Mouse (Mus musculus) forebrain, embryonic 12.5 days (tissue): ENCODE measurements around the gene Mrc1. TPM values are rescaled to one million over a fixed set of nuclear protein-coding genes. Genes with fewer than 3 reads are reported as not detected.

Experiments used
- ATAC-seq: fragments of 200-750 bp; cut with Nextera tagmentation; 2 replicates; pipeline ENCODE4 v1.8.0; 2017; ENCODE audit warnings: moderate TSS enrichment; ENCODE audit not compliant: low FRiP score
- H3K27ac ChIP-seq: fragments of 300-500 bp; sonication (generic); 2 replicates; pipeline ENCODE4 v1.5.1; 2016; ENCODE audit warnings: mild to moderate bottlenecking
- H3K27me3 ChIP-seq: fragments of 300-500 bp; sonication (generic); 2 replicates; pipeline ENCODE4 v1.6.1; 2016; ENCODE audit warnings: mild to moderate bottlenecking
- H3K36me3 ChIP-seq: fragments of 300-500 bp; sonication (generic); replicated peaks from 2 replicates; pipeline ENCODE4 v1.6.1; 2016; ENCODE audit warnings: mild to moderate bottlenecking
- H3K4me1 ChIP-seq: fragments of 300-500 bp; sonication (generic); 2 replicates; pipeline ENCODE4 v1.6.1; 2016
- H3K4me2 ChIP-seq: fragments of 300-500 bp; sonication (generic); 2 replicates; pipeline ENCODE4 v1.6.1; 2016; ENCODE audit warnings: mild to moderate bottlenecking, moderate library complexity
- H3K4me3 ChIP-seq: fragments of 300-500 bp; sonication (generic); replicated peaks from 2 replicates; pipeline ENCODE4 v1.5.1; 2016; ENCODE audit warnings: mild to moderate bottlenecking
- H3K9ac ChIP-seq: fragments of 300-500 bp; sonication (generic); 2 replicates; pipeline ENCODE4 v1.6.1; 2016; ENCODE audit warnings: mild to moderate bottlenecking
- H3K9me3 ChIP-seq: fragments of 300-500 bp; sonication (generic); 2 replicates; pipeline ENCODE4 v1.6.1; 2016
- whole genome bisulfite sequencing: fragments of 180-500 bp; shearing (Covaris S2); methylation state at CpG from one replicate; pipeline ENCODE4 v1.1.7; 2016; 5-methylcytosine and 5-hydroxymethylcytosine counted together
- polyA plus RNA-seq: library from polyadenylated mRNA; unstranded; fragments of >200 nt; fragmentation: Nextera tagmentation; extraction: Ambion mirVana; gene quantifications from 2 replicates; pipeline ENCODE4 v1.2.1, GENCODE M21; 2016

Gene Mrc1
- polyA plus RNA-seq, 1 experiment from 2014 or later = 3.2 TPM

DNA sequence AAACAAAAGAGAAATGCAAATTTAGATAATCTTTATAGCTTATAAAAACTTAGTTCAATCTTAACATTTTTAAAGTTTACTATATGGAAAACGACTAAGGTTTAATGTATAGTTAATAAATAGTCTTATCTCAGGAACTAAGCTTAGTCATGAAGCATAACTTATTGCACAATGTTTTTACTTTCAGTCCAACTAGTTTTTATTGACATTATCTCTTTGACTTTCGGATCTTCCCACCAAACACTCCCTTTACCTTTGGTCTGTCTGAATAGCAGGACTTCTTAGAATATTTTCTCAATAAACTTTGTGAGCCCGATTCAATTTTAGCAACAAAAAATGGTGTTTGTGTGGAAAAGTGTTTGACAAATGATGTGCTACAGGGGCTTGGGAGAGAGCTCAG is 12.5 kb upstream of the Mrc1 start:
- no peaks in the 10 kb centered on the region for H3K36me3 ChIP-seq
- H3K9me3 ChIP-seq = no peaks in the 10 kb centered on the region
- H3K9ac ChIP-seq = no peak overlapping the region
- WGBS = 91% methylated on average over 3 of the region's 3 CpGs
- no peak overlapping the region for H3K4me3 ChIP-seq
- H3K4me2 ChIP-seq = no peak overlapping the region
- H3K27ac ChIP-seq = no peak overlapping the region
- 0 out of 2 replicates have a peak, but pooled peaks cover 5% of the 10 kb centered on the region for H3K4me1 ChIP-seq
- H3K27me3 ChIP-seq = no peaks in the 10 kb centered on the region
- ATAC-seq = no peak

DNA sequence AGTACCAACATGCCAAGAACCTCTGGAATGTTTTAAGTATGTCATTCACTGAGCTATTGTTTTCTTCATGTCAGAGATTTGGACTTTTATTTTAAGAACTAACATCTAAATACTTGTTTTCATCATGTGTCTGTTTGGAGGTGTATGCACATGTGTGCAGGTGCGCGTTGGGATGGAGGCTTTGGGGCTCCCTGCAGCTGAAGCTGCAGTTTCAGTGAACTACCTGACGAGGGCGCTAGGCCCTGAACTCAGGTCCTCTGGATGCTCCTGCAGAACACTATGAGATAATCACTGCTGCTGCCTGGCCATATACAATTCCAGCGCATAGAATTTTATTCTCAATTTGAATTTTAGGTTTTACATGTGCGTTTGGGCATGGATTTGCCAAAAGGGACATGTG is 11.1 kb upstream of the Mrc1 start:
- 0 out of 2 replicates have a peak, but pooled peaks cover 5% of the 10 kb centered on the region for H3K4me1 ChIP-seq
- WGBS = 83% methylated on average over 6 of the region's 6 CpGs
- H3K9ac ChIP-seq = no peak overlapping the region
- no peaks in the 10 kb centered on the region for H3K9me3 ChIP-seq
- no peaks in the 10 kb centered on the region for H3K36me3 ChIP-seq
- no peak for ATAC-seq
- no peaks in the 10 kb centered on the region for H3K27me3 ChIP-seq
- H3K27ac ChIP-seq = no peak overlapping the region
- no peak overlapping the region for H3K4me3 ChIP-seq
- no peak overlapping the region for H3K4me2 ChIP-seq

GRCm38 (mm10) chr2:14224387-14224786 is 4.8 kb upstream of the Mrc1 start:
- no peaks in the 10 kb centered on the region for H3K36me3 ChIP-seq
- 76% methylated on average over 3 of the region's 4 CpGs for WGBS
- no peak overlapping the region for H3K27ac ChIP-seq
- H3K9ac ChIP-seq = no peak overlapping the region
- no peak for ATAC-seq
- no peak overlapping the region for H3K4me2 ChIP-seq
- H3K9me3 ChIP-seq = no peaks in the 10 kb centered on the region
- H3K4me1 ChIP-seq = no peaks in the 10 kb centered on the region
- H3K4me3 ChIP-seq = no peak overlapping the region
- H3K27me3 ChIP-seq = no peaks in the 10 kb centered on the region

GRCm38 (mm10) chr2:14228495-14228894 is 697 bp upstream of the Mrc1 start:
- H3K27me3 ChIP-seq = no peaks in the 10 kb centered on the region
- no peak for ATAC-seq
- H3K36me3 ChIP-seq = no peaks in the 10 kb centered on the region
- no peak overlapping the region for H3K4me3 ChIP-seq
- WGBS = 80% methylated on average over 6 of the region's 6 CpGs
- no peak overlapping the region for H3K9ac ChIP-seq
- no peaks in the 10 kb centered on the region for H3K9me3 ChIP-seq
- H3K4me1 ChIP-seq = no peaks in the 10 kb centered on the region
- no peak overlapping the region for H3K4me2 ChIP-seq
- no peak overlapping the region for H3K27ac ChIP-seq

- no peak overlapping the region for H3K4me3 ChIP-seq
- H3K4me2 ChIP-seq = no peak overlapping the region
- ATAC-seq = no peak
- H3K9ac ChIP-seq = no peak overlapping the region
- H3K27me3 ChIP-seq = no peaks in the 10 kb centered on the region
- no peaks in the 10 kb centered on the region for H3K36me3 ChIP-seq
- no peaks in the 10 kb centered on the region for H3K4me1 ChIP-seq
- H3K9me3 ChIP-seq = no peaks in the 10 kb centered on the region
- H3K27ac ChIP-seq = no peak overlapping the region
- 91% methylated on average over 14 of the region's 14 CpGs for WGBS
Measured at GRCm38 (mm10) chr2:14229979-14230378, 787 bp downstream of the Mrc1 start.

DNA sequence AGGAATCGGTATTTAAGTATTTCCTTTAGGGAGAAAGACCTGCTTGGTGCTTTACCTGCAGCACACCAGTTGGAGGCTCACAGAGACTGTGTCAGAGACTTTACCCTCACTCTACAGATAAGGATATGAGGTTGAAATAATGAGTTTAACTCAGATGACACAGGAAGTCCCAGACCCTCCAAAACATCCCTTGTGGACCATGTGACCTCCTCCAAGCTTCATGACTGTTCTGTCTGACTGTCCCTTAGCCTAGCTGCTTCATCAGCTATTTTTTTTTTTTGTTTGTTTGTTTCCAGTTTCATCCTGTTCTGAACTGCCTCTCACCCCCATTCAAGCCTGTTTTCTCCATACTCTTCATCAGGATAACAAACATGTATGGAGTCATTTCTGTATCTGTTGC is 3.7 kb downstream of the Mrc1 start:
- 91% methylated on average over 1 of the region's 1 CpGs for WGBS
- Histone ChIP-seq H3K27me3 (no peaks in the 10 kb centered on the region), H3K27ac (no peak overlapping the region), H3K4me1 (no peaks in the 10 kb centered on the region), H3K36me3 (no peaks in the 10 kb centered on the region), H3K4me3 (no peak overlapping the region), H3K9ac (no peak overlapping the region), H3K9me3 (no peaks in the 10 kb centered on the region), H3K4me2 (no peak overlapping the region)
- ATAC-seq = no peak

- no peaks in the 10 kb centered on the region for H3K4me1 ChIP-seq
- H3K27ac ChIP-seq = no peak overlapping the region
- H3K27me3 ChIP-seq = no peaks in the 10 kb centered on the region
- H3K4me3 ChIP-seq = no peak overlapping the region
- H3K4me2 ChIP-seq = no peak overlapping the region
- 82% methylated on average over 2 of the region's 2 CpGs for WGBS
- H3K36me3 ChIP-seq = no peaks in the 10 kb centered on the region
- no peak for ATAC-seq
- H3K9ac ChIP-seq = no peak overlapping the region
- H3K9me3 ChIP-seq = no peaks in the 10 kb centered on the region
Measured at GRCm38 (mm10) chr2:14233983-14234382, 4.8 kb downstream of the Mrc1 start.

- no peaks in the 10 kb centered on the region for H3K27me3 ChIP-seq
- H3K9ac ChIP-seq = no peak overlapping the region
- ATAC-seq = no peak
- no peaks in the 10 kb centered on the region for H3K9me3 ChIP-seq
- no peaks in the 10 kb centered on the region for H3K4me1 ChIP-seq
- H3K36me3 ChIP-seq = no peaks in the 10 kb centered on the region
- 92% methylated on average over 5 of the region's 5 CpGs for WGBS
- no peak overlapping the region for H3K4me3 ChIP-seq
- no peak overlapping the region for H3K27ac ChIP-seq
- no peak overlapping the region for H3K4me2 ChIP-seq
Measured at GRCm38 (mm10) chr2:14235319-14235718, 6.1 kb downstream of the Mrc1 start.

DNA sequence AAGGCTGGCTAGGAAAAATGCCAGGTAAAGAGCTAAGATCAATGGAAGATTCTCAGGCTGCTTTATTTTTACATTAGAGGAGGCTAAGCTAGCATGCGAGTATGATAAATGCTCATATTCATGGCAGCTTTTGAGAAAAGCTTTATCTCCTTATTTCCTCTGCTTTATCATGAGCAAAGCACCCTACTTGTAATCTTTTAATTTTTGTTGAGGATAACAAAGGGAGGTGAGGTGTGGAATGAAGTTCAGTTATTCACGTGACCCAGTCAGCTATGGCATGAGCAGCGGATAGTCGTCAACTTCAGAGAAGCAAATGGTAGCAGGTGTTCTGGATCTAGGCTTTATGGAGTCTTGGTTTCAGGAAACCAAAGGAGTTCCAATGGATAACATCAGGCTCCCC is 7.7 kb downstream of the Mrc1 start:
- Histone ChIP-seq H3K36me3 (no peaks in the 10 kb centered on the region), H3K4me3 (no peak overlapping the region), H3K27ac (no peak overlapping the region), H3K4me2 (no peak overlapping the region), H3K9ac (no peak overlapping the region), H3K9me3 (no peaks in the 10 kb centered on the region), H3K27me3 (no peaks in the 10 kb centered on the region), H3K4me1 (no peaks in the 10 kb centered on the region)
- ATAC-seq = no peak
- 92% methylated on average over 4 of the region's 4 CpGs for WGBS

- ATAC-seq = no peak
- 70% methylated on average over 4 of the region's 4 CpGs for WGBS
- Histone ChIP-seq H3K9me3 (no peaks in the 10 kb centered on the region), H3K4me1 (no peaks in the 10 kb centered on the region), H3K4me3 (no peak overlapping the region), H3K4me2 (no peak overlapping the region), H3K36me3 (no peaks in the 10 kb centered on the region), H3K27me3 (no peaks in the 10 kb centered on the region), H3K9ac (no peak overlapping the region), H3K27ac (no peak overlapping the region)
Measured at GRCm38 (mm10) chr2:14237723-14238122, 8.5 kb downstream of the Mrc1 start.

GRCm38 (mm10) chr2:14239151-14239550 is 10.0 kb downstream of the Mrc1 start:
- Histone ChIP-seq H3K27me3 (no peaks in the 10 kb centered on the region), H3K4me2 (no peak overlapping the region), H3K9ac (no peak overlapping the region), H3K9me3 (no peaks in the 10 kb centered on the region), H3K36me3 (no peaks in the 10 kb centered on the region), H3K4me3 (no peak overlapping the region), H3K27ac (no peak overlapping the region), H3K4me1 (no peaks in the 10 kb centered on the region)
- WGBS = 79% methylated on average over 5 of the region's 5 CpGs
- ATAC-seq = no peak

DNA sequence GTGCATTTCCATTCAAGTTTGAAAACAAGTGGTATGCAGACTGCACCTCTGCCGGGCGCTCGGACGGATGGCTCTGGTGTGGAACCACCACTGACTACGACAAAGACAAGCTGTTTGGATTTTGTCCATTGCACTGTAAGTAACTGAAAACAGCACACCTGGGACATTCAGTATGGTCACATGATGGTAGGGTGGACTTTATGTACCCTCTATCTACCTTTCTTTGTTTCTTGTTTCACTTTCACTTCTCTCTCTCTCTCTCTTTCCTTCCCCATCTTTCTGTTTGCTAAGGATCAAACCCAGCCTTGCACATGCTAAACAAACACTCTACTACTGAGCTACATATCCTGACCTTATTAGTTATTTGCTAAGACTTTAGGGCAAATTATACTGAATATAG is 15.0 kb downstream of the Mrc1 start:
- no peak for ATAC-seq
- Histone ChIP-seq H3K27ac (no peak overlapping the region), H3K36me3 (no peaks in the 10 kb centered on the region), H3K4me1 (no peaks in the 10 kb centered on the region), H3K27me3 (no peaks in the 10 kb centered on the region), H3K9me3 (no peaks in the 10 kb centered on the region), H3K9ac (no peak overlapping the region), H3K4me3 (no peak overlapping the region), H3K4me2 (no peak overlapping the region)
- WGBS = 96% methylated on average over 5 of the region's 5 CpGs

- Histone ChIP-seq H3K27me3 (no peaks in the 10 kb centered on the region), H3K27ac (no peak overlapping the region), H3K4me2 (no peak overlapping the region), H3K36me3 (no peaks in the 10 kb centered on the region), H3K4me3 (no peak overlapping the region), H3K4me1 (no peaks in the 10 kb centered on the region), H3K9ac (no peak overlapping the region), H3K9me3 (no peaks in the 10 kb centered on the region)
- WGBS = 92% methylated on average over 2 of the region's 2 CpGs
- ATAC-seq = no peak
Measured at GRCm38 (mm10) chr2:14244668-14245067, 15.5 kb downstream of the Mrc1 start.
